Mouse (Mus musculus): Measurements from ENCODE around the gene Rnf43. TPM values are rescaled to one million over a fixed set of nuclear protein-coding genes. Genes with fewer than 3 reads are reported as not detected.
A peak's percentile ranks its signal among the peaks of the same experiment; 100 is the strongest.

Rnf43 gene
- polyA plus RNA-seq, 1 experiment = 3.5 TPM

GRCm38 (mm10) chr11:87737175-87737740, 74.7 kb downstream of the Rnf43 start, which contains the start of gene Supt4a:
TSS of gene Supt4a (plus strand) at chr11:87737552.
- Histone ChIP-seq H3K27me3 (ENCODE audit: control insufficient read depth, insufficient read depth, low read length) (no peaks in the 10 kb centered on the region), H3K4me1 (ENCODE audit: control insufficient read depth, insufficient read depth, insufficient read length) (peaks cover 24% of the 10 kb centered on the region; the same call in 1 of the 2 replicates), H3K36me3 (ENCODE audit: control insufficient read depth, insufficient read depth, low read length) (peaks cover 12% of the 10 kb centered on the region), H3K4me3 (ENCODE audit: extremely low read depth, insufficient read depth, insufficient read length) (peak within 1 kb of the TSS; percentile 91), H3K27ac (ENCODE audit: insufficient read depth, low read length) (peak within 1 kb of the TSS; percentile 89)
- WGBS = under 1% methylated on average over 57 of the region's 57 CpGs
- TF ChIP-seq POLR2A (IDR thresholded peaks at IDR 0.05; ENCODE audit: low read depth, low read length) (peak; percentile 85), CTCF (IDR thresholded peaks at IDR 0.05; ENCODE audit: extremely low read depth, insufficient read depth, insufficient read length, insufficient replicate concordance) (no peak)
- peak; percentile 96 to 98 for DNase-seq (ENCODE audit: low read depth in 1 of 2, low spot score in 2 of 2)

DNA sequence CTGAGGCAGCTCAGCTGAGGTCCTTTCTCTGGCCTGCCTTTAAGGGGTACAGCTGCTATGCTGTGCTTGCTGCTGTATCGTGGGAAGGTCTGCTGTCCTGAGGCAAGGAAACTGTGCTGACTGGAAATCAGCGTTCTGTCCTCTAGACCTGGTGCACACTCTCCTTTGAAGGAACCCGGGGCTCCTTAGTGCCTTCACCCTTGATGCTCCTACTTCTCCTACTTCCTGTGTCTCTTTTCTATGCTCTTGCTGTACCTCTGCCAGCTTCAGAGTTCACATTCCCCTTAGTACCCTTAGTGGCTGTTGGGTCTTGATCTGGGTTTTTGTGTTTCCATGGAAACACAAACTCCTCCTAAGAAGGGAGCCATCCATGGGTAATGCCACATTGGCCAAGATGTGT, 81.2 kb downstream of the Rnf43 start:
- Histone ChIP-seq H3K4me1 (ENCODE audit: control insufficient read depth, insufficient read depth, insufficient read length) (peaks cover 37% of the 10 kb centered on the region), H3K36me3 (ENCODE audit: control insufficient read depth, insufficient read depth, low read length) (peaks cover 22% of the 10 kb centered on the region), H3K4me3 (ENCODE audit: extremely low read depth, insufficient read depth, insufficient read length) (no peak overlapping the region), H3K27ac (ENCODE audit: insufficient read depth, low read length) (peak overlapping the region; percentile 69), H3K27me3 (ENCODE audit: control insufficient read depth, insufficient read depth, low read length) (no peaks in the 10 kb centered on the region)
- WGBS = 83% methylated on average over 3 of the region's 3 CpGs
- no peak for DNase-seq (ENCODE audit: low read depth in 1 of 2, low spot score in 2 of 2)
- TF ChIP-seq POLR2A (IDR thresholded peaks at IDR 0.05; ENCODE audit: low read depth, low read length) (no peak), CTCF (IDR thresholded peaks at IDR 0.05; ENCODE audit: extremely low read depth, insufficient read depth, insufficient read length, insufficient replicate concordance) (no peak)

DNA sequence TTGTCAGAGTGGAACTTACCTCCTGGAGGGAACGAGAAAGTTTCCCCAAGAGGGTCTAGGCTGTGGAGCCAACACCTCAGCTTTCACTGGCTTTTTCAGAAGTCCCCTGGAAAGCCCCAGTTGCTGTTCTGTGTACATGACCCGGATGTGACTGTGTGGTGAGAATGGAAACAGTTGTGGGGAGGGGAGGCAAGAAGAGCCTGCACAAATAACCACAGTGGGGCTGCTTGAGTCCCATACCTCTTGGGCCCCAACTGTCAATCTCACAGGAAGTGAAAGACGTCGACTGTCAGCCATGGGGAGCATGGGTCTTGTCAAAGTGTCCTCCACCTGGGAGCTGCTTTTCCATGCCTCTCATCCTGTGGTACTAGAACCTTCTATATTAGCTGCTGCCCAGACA, 82.4 kb downstream of the Rnf43 start:
- peak; percentile 83 to 92 for DNase-seq (ENCODE audit: low read depth in 1 of 2, low spot score in 2 of 2)
- Histone ChIP-seq H3K4me1 (ENCODE audit: control insufficient read depth, insufficient read depth, insufficient read length) (peaks cover 33% of the 10 kb centered on the region), H3K4me3 (ENCODE audit: extremely low read depth, insufficient read depth, insufficient read length) (peak overlapping the region; percentile 22; the same call in 1 of the 2 replicates), H3K27ac (ENCODE audit: insufficient read depth, low read length) (peak overlapping the region; percentile 97), H3K27me3 (ENCODE audit: control insufficient read depth, insufficient read depth, low read length) (no peaks in the 10 kb centered on the region), H3K36me3 (ENCODE audit: control insufficient read depth, insufficient read depth, low read length) (peaks cover 20% of the 10 kb centered on the region)
- no peak for TF ChIP-seq CTCF (IDR thresholded peaks at IDR 0.05; ENCODE audit: extremely low read depth, insufficient read depth, insufficient read length, insufficient replicate concordance)
- peak; percentile 69 for TF ChIP-seq POLR2A (IDR thresholded peaks at IDR 0.05; ENCODE audit: low read depth, low read length)
- WGBS = 10% methylated on average over 4 of the region's 4 CpGs

DNA sequence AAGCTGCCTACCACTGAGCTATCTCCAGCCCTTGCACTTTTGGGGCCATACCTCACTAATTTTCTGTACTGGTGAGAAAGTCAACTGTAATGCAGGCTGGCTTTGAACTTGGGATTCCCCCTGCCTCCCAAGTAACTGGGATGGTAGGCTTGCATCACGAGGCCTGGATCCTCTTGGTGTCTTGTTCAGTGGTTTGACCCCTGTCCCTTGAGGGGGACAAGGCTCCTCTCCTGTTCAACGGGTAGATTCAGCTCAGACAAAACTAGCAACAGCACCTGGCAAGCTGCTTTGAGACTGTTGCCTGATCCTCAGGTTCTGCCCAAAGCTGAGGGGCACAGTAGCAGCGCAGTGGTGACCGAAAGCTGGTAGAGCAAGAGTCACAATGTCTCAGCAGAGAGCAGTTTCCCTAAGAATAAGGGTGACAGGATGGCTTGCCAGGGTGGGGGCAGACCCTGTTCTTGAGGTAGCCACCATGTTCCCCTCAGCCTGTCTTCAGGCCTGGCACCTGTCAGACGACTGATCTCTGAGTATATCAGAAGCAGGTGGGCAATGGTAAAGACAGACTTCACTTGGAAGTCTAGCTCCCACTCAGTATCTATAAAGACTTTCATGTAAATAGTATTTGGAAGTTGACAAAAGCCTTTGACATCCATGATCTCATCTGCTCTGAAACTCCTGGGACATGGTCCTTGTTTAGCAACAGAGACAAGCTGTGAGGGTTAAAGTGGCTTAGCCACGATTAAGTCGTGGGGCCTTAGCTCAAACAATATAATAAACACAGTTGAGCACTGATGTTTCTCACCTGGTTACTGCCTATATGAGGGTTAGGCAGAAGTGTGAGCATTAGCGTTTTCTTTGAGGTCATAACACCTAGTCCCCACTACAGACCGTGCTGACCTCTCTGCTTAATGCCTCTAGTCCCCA, 83.4 kb downstream of the Rnf43 start:
- WGBS = 54% methylated on average over 9 of the region's 9 CpGs

GRCm38 (mm10) chr11:87747312-87747711, 84.8 kb downstream of the Rnf43 start:
- Histone ChIP-seq H3K36me3 (ENCODE audit: control insufficient read depth, insufficient read depth, low read length) (peaks cover 11% of the 10 kb centered on the region), H3K27me3 (ENCODE audit: control insufficient read depth, insufficient read depth, low read length) (no peaks in the 10 kb centered on the region), H3K4me1 (ENCODE audit: control insufficient read depth, insufficient read depth, insufficient read length) (peaks cover 45% of the 10 kb centered on the region), H3K4me3 (ENCODE audit: extremely low read depth, insufficient read depth, insufficient read length) (no peak overlapping the region), H3K27ac (ENCODE audit: insufficient read depth, low read length) (peak overlapping the region; percentile 97; the same call in 1 of the 2 replicates)
- WGBS = 83% methylated on average over 5 of the region's 5 CpGs
- no peak for DNase-seq (ENCODE audit: low read depth in 1 of 2, low spot score in 2 of 2)
- TF ChIP-seq POLR2A (IDR thresholded peaks at IDR 0.05; ENCODE audit: low read depth, low read length) (no peak), CTCF (IDR thresholded peaks at IDR 0.05; ENCODE audit: extremely low read depth, insufficient read depth, insufficient read length, insufficient replicate concordance) (no peak)

More for the DNA sequence above, 83.4 kb downstream of the Rnf43 start:
- peaks cover 40% of the 10 kb centered on the region for H3K4me1 ChIP-seq (ENCODE audit: control insufficient read depth, insufficient read depth, insufficient read length)
- H3K27me3 ChIP-seq (ENCODE audit: control insufficient read depth, insufficient read depth, low read length) = no peaks in the 10 kb centered on the region
- no peak overlapping the region for H3K4me3 ChIP-seq (ENCODE audit: extremely low read depth, insufficient read depth, insufficient read length)
- no peak for DNase-seq (ENCODE audit: low read depth in 1 of 2, low spot score in 2 of 2)
- peak overlapping the region; percentile 97 for H3K27ac ChIP-seq (ENCODE audit: insufficient read depth, low read length)
- peaks cover 15% of the 10 kb centered on the region for H3K36me3 ChIP-seq (ENCODE audit: control insufficient read depth, insufficient read depth, low read length)
- TF ChIP-seq CTCF (IDR thresholded peaks at IDR 0.05; ENCODE audit: extremely low read depth, insufficient read depth, insufficient read length, insufficient replicate concordance) (no peak), POLR2A (IDR thresholded peaks at IDR 0.05; ENCODE audit: low read depth, low read length) (no peak)

DNA sequence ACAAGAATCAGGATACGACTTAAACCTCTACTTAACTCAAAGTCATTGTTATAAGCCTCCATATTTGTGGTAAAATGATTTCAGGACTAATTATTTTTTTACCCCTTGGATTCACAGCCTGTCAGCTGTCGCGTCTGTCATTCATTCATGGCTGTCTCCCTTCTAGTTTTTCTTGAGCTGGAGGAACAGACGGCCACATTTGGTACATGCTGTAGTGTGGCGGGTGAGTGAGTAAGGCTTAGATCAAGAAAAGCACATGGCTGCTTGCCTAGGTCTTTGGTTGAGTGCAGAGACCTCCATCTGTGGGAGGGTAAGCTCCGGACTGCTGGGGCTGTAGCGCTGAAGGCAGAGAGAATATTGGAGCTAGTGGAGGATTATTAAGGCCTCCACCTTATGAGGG, 85.2 kb downstream of the Rnf43 start:
- no peak for TF ChIP-seq CTCF (IDR thresholded peaks at IDR 0.05; ENCODE audit: extremely low read depth, insufficient read depth, insufficient read length, insufficient replicate concordance)
- TF ChIP-seq POLR2A (IDR thresholded peaks at IDR 0.05; ENCODE audit: low read depth, low read length) = no peak
- 76% methylated on average over 7 of the region's 7 CpGs for WGBS
- peaks cover 8% of the 10 kb centered on the region for H3K36me3 ChIP-seq (ENCODE audit: control insufficient read depth, insufficient read depth, low read length)
- peak overlapping the region; percentile 5; the same call in 1 of the 2 replicates for H3K4me3 ChIP-seq (ENCODE audit: extremely low read depth, insufficient read depth, insufficient read length)
- peaks cover 46% of the 10 kb centered on the region for H3K4me1 ChIP-seq (ENCODE audit: control insufficient read depth, insufficient read depth, insufficient read length)
- DNase-seq (ENCODE audit: low read depth in 1 of 2, low spot score in 2 of 2) = no peak
- H3K27me3 ChIP-seq (ENCODE audit: control insufficient read depth, insufficient read depth, low read length) = no peaks in the 10 kb centered on the region
- peak overlapping the region; percentile 98 for H3K27ac ChIP-seq (ENCODE audit: insufficient read depth, low read length)
